Mouse (Mus musculus): ENCODE measurements around the gene Wdr77. TPM values are rescaled to one million over a fixed set of nuclear protein-coding genes. Genes with fewer than 3 reads are reported as not detected.
"Not testable (repeated sequence)": the region's sequence is repeated elsewhere in the genome, so short reads cannot be mapped to it uniquely, and the experiment has no call there.

Wdr77 gene
- 10 to 100 TPM; 38.9 to 47.3 TPM for total RNA-seq (2021)
- long read RNA-seq, experiment 1, transcript Wdr77-201 (10 exons, 3,682 nt) = major isoform, 80 of 92 reads
- long read RNA-seq, experiment 1, partial matches to known transcripts = 5 of 92 reads
- long read RNA-seq, experiment 1, other reads (novel, unspliced or antisense) = 7 of 92 reads
- long read RNA-seq, experiment 2, transcript Wdr77-201 (10 exons, 3,682 nt) = major isoform, 84 of 96 reads
- long read RNA-seq, experiment 2, partial matches to known transcripts = 2 of 96 reads
- long read RNA-seq, experiment 2, other reads (novel, unspliced or antisense) = 10 of 96 reads

DNA sequence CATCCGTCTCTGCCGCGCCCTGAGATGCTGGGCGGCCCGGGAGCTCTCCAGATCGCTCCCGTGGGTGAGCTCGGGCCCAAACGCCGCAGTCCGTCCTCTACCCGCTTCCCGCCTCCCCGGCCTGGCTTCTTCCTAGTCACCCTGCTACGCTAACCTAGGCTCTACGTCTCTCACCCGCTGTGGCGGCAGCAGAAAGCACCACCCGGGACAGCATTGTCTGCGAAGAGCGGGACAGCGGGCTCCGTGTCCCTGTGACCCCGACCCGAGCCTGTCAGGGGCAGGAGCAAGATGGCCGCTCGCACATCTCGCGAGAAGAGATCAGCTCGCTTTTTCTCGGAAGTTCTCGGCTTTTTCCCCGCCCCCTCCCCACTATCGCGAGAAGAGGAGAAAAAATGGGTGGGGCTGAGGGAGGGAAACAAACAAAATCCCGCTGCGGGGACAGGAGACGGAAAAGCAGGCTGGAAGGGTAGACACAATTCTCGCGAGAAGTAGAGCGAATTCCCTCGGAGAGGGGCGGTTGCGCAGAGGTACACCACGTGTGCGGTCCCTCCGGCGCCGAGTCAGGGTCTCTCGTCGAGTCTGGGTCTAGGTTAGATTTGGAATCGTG, at the start of gene Wdr77:
Gene Wdr77, plus strand, starts transcription at position 396 of the 607 bp plus-strand sequence.
- DNase-seq = peak; percentile 95 to 96
- intact Hi-C loops (cut with DNase I) = loop anchor here (5.0 kb wide), 2 partner anchors 237 to 272 kb away; partner anchors contain the start of gene Ddx20

DNA sequence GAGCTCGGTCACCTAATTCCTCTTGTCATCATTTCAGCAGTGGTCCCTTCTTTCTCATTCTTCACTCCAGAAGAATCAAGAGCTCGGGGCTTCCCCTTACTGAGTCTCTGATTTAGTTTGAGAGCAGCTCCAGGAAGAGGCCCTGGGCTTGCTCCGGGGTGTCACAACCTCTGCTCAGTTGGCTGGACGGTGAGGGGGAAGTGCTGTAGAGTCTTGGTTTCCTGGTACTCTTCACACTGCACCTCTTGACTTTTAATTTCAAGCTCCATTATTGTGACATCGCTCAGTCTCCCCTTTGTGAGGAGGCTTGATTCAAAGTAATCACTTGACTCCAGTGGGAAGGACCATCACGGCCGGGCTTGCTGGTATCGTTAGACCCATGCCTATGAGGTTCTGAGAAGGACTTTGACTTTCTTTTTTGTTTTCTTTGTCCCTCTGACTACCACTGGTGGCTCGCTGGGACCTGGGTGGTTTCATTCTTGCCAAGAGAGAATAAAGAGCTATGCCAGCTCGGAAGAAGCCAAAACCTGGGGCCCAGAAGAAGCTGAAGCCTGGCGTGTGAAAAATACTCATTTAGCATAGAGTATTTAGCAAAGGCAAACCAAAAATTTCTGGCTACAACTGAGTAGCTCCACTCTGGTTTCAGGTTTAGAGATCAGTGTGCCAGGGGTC, 48.5 kb upstream of the Wdr77 start:
- DNase-seq = no peak
- intact Hi-C loops (cut with DNase I) = no loop called here

DNA sequence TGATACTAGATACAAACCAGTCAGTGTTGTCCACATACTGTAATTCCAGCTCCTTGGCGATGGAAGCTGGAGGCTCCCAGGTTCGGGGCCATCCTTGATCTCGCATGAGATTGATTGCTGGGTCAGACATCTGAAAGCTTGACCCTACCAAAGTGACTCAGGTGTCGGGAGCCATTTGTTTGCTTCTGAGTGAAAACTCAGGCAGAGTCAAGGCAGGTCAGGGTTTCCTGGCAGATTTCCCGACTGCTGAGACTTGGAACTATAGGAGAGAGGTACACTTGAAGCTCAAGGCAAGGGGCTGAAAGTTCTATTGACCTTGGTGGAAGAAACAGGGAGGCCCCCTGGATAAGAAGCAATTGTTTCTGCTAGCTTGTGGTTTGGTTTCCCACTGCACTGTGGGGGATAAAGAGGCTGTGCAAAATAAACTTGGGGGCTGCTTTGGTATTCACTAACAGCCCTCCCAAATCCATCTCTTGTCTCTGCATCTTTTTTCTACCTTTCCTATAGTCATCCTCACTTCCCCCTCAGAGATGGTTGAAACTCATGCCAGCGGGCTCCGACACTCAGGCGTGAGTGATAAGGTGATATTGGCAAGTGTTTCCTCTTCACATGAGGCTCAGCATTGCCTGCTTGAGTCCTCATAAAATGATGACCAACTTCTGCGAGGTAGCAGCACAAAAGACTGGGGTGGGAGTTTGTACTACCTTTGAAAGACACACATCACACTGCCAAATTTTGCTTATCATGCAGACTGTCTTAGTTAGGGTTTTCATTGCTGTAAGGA, 46.9 kb upstream of the Wdr77 start:
- no peak for DNase-seq
- intact Hi-C loops (cut with DNase I) = no loop called here

- DNase-seq = no peak
- intact Hi-C loops (cut with DNase I) = no loop called here
Observed at GRCm38 (mm10) chr3:105913839-105914681, 45.1 kb upstream of the Wdr77 start.

- intact Hi-C loops (cut with DNase I) = no loop called here
- no peak for DNase-seq
Observed at GRCm38 (mm10) chr3:105915281-105915680, 43.9 kb upstream of the Wdr77 start.

DNA sequence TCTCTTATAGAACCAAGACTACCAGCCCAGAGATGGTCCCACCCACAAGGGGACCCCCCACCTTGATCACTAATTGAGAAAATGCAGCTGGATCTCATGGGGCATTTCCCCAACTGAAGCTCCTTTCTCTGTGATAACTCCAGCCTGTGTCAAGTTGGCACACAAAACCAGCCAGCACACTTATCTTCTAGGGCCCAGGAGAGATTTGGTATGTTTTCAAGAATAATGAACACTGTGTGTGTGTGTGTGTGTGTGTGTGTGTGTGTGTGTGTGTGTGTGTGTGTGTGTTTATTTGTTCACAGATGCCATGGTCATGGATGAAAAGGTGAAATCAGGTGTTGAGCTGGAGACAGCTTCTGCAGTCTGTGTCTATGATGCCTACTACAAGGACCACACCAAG, 42.7 kb upstream of the Wdr77 start:
- intact Hi-C loops (cut with DNase I); DNase-seq: not testable (repeated sequence)

- intact Hi-C loops (cut with DNase I) = no loop called here
- no peak for DNase-seq
Observed at GRCm38 (mm10) chr3:105917656-105918354, 41.4 kb upstream of the Wdr77 start.

DNA sequence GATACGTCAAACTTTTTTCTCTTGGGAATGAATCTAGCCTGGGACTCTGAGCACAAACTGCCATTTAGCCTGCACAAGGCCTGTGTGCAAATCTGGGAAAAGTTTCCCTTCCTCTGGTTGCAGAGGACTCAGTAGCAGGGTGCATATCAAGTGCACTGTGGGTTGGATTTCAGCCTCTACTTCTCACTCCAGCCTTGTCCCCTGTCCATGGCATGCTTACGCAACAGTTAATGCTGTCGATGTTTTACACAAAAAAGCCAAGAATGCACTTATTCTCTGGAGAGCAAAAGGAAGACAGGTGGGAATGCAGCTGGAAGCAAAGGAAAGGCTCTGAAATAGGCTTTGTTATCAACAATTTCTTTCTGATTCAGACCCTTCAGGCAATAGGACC, 40.8 kb upstream of the Wdr77 start:
- intact Hi-C loops (cut with DNase I) = no loop called here
- DNase-seq = no peak

DNA sequence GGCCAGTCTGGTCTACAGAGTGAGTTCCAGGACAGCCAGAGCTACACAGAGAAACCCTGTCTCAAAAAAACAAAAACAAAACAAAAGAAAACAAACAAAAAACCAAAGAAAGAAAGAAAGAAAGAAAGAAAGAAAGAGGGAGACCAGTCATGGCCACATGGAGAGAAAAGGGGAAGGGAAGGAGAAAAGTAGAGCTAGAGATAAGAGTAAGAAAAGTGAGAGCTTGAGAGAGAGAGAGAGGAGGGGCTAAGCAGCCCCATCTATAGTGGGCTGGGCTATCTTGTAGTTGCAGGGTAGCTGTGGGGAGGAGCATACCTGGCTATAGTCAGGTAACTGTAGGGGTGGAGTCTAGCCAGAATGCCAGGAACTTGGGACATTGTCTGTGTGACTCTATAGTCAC, 38.4 kb upstream of the Wdr77 start:
- DNase-seq; intact Hi-C loops (cut with DNase I): not testable (repeated sequence)

DNA sequence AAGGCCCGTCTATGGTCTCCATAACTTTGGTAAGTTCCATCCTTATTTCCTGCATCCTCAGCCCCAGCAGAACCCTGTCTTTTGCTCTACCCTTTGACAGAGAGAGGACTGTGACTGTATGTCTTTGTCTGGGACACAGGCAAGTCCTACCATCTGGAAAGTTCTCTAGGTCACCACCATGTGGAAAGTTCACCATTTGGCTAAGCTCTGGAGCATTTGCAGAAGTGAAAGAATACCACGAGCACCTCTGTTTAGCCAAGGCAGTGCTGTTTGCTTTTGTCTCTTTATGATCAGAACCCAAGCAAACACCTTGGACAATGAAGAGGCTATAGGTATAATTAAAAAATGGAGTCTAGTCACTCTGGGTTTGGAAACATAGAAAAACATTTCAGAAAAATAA, 37.2 kb upstream of the Wdr77 start:
- intact Hi-C loops (cut with DNase I) = no loop called here
- DNase-seq = no peak

- intact Hi-C loops (cut with DNase I) = no loop called here
- no peak for DNase-seq
Observed at GRCm38 (mm10) chr3:105924616-105925015, 34.6 kb upstream of the Wdr77 start.

GRCm38 (mm10) chr3:105927561-105928194, 31.5 kb upstream of the Wdr77 start:
- DNase-seq = no peak
- intact Hi-C loops (cut with DNase I) = no loop called here

- intact Hi-C loops (cut with DNase I) = no loop called here
- no peak for DNase-seq
Observed at GRCm38 (mm10) chr3:105928195-105928569, 31.0 kb upstream of the Wdr77 start.

DNA sequence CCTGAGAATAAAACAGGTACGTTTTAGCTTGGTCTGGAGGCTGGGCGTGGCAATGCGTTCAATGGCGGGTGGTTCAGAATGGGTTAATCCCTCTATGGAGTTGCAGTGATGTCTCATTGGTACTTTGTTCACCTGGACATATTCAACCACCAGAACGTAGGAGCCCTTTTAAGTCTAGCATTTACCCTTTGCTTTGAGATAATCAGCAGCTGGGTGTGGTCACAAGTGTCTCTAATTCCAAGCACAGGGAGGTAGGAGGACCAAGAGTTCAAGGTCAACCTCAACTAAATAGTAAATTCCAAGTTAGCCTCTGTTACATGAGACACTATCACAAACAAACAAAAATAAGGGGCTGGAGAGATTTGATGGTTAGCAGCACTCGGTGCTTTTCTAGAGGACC, 30.4 kb upstream of the Wdr77 start:
- intact Hi-C loops (cut with DNase I) = no loop called here
- no peak for DNase-seq

DNA sequence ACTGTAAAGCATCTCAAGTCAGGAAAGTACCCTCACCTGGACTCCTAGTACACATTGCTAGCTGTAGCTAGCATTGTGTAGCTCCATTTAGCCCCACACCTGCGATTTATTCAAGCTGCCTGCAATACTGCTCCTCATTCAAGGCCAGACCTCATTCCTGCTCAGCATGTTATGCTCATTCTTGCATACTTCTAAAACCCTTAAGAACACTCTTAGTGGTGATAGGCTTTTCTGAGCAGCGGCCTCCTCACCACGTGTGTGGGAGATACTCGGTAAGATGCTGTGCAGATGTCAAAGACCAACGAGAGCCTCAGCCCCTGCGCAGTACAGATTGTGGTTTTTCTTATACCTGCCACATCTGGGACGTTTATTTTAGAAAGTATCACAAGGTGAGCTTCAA, 29.3 kb upstream of the Wdr77 start:
- no peak for DNase-seq
- intact Hi-C loops (cut with DNase I) = no loop called here

DNA sequence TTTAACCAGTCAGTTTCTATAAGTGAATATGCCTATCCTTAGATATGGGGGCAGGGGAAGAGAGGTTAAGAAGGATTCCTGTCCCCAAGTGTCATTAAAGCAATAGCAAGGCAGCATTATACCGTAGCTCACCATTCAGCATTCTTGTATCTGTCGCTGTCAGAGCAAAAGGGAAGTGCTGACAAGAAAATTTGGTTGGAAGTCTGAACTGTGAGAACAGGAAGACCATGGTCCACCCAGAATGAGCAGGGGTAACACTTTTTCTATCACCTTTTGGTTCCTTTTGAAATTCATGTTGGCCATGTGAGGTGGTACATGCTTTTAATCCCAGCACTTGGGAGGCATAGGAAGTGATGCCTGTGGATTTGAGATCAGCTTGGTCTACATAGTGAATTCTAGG, 28.1 kb upstream of the Wdr77 start:
- intact Hi-C loops (cut with DNase I) = no loop called here
- no peak for DNase-seq

- DNase-seq = no peak
- intact Hi-C loops (cut with DNase I) = no loop called here
Observed at GRCm38 (mm10) chr3:105932240-105933071, 26.7 kb upstream of the Wdr77 start, which contains the start of gene I830077J02Rik. Gene I830077J02Rik (minus strand): TSS chr3:105932664.

DNA sequence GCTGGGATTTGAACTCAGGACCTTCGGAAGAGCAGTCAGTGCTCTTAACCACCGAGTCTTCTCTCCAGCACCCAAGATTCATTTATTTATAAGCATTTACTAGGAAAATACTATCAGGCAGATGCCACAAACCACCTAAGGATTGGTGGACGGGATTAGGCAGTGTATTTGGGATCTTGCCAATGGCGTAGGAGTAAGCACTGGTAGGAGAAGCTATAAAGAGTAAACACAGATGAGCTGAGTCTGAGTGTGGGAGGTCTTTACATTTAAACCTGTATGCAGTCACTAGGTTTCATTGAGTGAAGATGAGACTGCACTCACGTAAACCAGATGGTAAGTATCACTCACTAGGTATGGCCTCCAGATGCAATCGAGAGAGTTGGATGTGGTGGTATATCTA, 25.2 kb upstream of the Wdr77 start:
- intact Hi-C loops (cut with DNase I) = no loop called here
- no peak for DNase-seq

All from heart, postnatal 14 days (tissue).